Mouse (Mus musculus) spleen, postnatal 14 days (tissue): ENCODE data around the gene Tiam2.

Source experiments
- DNase-seq, 2 experiments: peaks; one replicate each; pipeline ENCODE4 v3.0.0; 2021 to 2022; ENCODE audit warnings: low spot score in 2 of 2

The Tiam2 gene

DNA sequence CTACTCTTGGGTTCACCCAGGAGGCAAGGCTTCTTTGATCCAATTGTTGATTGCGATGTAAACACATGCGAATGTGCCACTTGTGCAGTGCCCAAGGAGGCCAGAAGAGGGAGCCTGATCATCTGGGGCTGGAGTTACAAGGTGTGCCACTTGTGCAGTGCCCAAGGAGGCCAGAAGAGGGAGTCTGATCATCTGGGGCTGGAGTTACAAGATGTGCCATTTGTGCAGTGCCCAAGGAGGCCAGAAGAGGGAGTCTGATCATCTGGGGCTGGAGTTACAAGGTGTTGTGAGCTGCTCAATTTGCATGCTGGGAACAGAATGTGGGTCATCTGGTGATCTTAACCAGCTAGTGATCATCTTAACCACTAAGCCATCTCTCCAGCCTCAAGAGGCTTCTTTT is 124.7 kb downstream of the Tiam2 start:
- peak; percentile 36 to 64 for DNase-seq

- DNase-seq: no peak
Measured at GRCm38 (mm10) chr17:3452571-3453311, 126.4 kb downstream of the Tiam2 start.

DNA sequence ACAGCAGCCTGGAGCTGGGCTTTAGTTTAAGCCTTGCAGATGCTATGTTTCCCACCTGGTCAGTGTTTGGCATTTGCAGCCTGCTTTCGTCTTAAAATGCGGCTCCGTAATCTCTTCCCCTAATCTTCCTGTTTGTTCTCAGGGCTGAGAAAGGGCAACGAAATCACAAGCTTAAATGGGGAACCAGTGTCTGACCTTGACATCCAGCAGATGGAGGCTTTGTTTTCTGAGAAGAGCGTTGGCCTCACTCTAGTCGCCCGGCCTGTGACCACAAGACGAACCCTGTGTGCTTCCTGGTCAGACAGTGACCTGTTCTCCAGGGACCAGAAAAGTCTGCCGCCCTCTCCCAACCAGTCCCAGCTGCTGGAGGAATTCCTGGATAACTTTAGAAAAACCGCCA is 127.6 kb downstream of the Tiam2 start:
- DNase-seq: no peak

- DNase-seq: no peak
Measured at GRCm38 (mm10) chr17:3454850-3455249, 128.5 kb downstream of the Tiam2 start.

- DNase-seq: no peak
Measured at GRCm38 (mm10) chr17:3457914-3458681, 131.7 kb downstream of the Tiam2 start.

GRCm38 (mm10) chr17:3465861-3466260 is 139.5 kb downstream of the Tiam2 start:
- DNase-seq: no peak

- no peak for DNase-seq
Measured at GRCm38 (mm10) chr17:3466681-3467080, 140.3 kb downstream of the Tiam2 start.

GRCm38 (mm10) chr17:3467636-3468324 is 141.4 kb downstream of the Tiam2 start:
- no peak for DNase-seq

- no peak for DNase-seq
Measured at GRCm38 (mm10) chr17:3472018-3472417, 145.6 kb downstream of the Tiam2 start.

GRCm38 (mm10) chr17:3476546-3476945 is 150.2 kb downstream of the Tiam2 start:
- DNase-seq: no peak

DNA sequence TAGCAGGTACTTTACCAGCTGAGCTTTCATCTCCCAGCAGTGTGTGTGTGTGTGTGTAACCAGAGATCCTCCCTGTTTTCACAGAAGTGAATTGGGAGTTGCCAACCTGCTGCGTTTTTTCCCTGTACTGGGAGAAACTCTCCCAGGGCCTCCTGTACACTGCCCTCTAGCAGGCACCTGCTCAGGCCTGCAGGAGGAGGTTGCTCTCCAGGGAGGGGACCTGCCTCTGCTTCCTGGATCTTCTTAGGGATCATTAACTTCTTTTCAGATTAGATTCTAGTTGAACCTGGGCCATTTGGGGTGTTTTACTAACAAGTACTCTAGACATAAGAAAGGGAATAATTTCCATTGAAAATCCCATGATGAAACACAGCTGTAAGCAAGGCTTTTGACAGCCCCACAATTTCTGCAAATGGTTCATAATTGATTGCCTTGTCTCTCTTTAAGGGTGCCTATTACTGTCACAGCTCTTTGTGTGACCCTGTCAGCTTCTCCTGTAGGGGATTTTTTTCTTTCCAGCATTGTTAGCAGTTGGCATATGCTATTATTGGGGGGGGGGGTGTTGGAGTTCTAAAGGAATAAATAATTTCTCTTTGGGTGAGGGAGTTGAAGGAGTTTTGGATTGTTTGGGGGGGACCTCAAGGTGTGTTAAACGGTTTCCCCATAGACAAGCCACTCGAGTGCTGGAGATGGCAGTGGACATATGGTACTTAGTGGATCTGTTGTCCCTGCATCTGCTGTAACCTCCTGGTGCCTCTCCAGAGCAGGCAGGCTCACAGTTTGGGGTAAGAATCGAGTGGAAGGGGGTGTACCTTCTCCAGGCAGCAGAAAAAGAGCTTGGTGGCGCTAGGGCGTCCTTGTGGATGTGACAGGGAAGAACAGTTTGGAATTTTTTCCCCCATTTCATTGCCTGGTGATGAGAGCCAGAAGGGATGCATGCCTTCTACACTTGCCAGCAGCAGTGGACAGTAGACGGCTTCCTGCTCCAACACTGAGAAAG is 155.5 kb downstream of the Tiam2 start:
- DNase-seq: no peak

DNA sequence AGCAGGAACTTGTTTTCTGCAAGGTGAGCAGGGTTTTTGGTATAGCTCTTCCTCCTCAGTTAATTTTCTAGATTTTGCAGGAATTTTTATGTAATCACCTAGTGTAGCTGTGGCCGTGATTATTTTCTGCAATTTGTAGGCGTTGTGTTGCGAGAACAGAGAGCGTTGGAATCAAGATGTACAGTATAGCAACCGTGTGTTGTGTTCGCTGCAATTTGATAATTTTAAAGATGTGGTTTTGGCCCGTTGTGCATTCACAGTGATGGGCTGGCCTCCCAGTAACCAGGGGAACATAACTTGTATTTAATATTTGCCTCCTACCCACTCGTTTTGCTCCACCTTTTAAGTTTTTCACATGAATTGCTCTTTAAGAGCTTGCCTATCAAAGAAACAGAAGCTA is 156.7 kb downstream of the Tiam2 start:
- DNase-seq: no peak

DNA sequence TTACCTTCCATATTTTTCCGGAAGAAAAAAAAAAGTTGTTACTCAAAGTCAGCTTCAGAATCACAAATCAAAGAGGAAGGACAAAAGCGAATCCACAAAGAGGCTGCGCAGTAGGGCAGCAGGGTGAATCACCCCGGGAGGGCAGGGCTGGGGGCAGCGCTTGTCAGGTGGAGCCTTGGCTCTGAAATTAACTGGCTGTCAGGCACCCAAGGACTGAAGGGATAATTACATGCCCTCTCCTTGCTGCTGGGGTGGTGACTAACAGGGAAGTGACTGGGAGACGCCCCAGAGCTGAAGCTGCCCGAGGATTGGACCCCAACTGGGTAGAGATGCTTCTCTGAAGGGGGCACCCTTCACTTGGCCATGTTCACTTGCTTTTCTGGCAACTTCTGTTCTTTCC is 159.5 kb downstream of the Tiam2 start:
- DNase-seq: no peak

GRCm38 (mm10) chr17:3487211-3487610 is 160.8 kb downstream of the Tiam2 start:
- no peak for DNase-seq

DNA sequence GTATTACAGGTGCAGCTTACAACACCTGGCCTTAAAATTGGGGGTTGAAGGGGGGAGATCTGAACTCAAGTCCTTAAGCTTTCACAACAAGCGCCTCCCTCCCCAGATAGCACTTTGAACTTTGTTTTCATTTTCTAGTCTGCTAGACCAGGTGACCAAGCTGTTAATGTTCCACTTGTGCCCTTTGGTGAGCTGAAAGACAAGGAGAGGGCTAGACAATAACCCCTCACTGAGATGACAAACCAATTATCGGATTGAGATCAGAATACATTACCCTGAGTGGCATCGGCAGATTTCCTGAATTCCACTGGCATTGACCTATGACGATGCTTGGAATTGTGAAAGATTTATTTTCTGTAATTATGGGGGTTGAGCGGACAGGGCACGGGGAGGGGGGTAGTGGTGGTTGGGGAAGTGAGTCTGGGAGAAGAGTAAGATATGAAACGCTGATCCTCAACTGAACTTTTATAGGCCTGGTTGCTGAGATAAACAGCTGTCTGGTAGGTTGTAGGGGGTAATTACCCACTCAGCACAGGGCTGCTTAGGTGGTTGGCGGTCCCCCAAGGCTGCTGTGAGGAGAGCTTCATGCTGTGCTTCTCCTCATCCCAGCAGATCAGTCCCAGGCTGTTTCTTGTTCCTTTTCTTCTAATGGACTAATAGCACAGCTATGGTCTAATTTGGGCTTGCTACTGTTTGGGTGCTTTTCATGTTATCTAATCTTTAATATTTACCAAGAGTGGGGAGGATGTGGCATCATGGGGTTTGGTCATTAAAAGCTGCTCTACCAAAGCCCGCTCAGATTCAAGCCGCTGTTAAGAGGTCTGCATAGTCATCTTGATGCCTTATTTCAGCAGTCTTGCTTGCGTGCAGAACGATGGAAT is 161.6 kb downstream of the Tiam2 start:
- no peak for DNase-seq

DNA sequence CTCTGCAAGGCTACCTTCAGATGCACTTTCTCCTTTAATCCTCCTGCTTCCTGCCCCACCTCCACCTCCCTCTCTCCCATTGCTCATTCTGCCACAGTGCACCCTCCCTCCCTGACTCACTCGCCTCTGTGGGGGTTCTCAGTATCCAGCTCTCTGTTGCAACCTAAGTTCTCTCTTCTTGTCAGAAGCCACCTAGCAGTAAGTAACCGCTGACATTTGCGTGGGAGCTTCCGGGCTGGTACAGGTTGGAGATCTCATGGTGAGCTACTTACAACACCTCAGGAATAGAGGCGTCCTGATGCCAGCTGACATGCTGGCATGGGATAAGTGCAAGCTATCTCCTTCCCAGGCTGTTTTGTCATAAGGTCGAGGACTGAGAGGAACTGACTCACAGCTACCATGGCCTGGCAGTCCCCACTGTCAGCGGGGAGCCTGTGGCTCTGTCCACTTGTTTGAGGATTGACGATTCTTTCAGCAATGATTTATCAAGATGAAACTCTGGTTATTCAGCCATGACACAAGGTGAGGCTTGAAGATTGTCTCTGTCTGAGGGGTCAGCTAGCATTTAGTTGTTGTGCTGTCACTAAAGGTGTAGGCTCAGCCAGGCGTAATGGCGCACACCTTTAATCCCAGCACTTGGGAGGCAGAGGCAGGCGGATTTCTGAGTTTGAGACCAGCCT is 164.0 kb downstream of the Tiam2 start:
- DNase-seq: no peak

GRCm38 (mm10) chr17:3491065-3491464 is 164.7 kb downstream of the Tiam2 start:
- DNase-seq: no peak

GRCm38 (mm10) chr17:3491667-3492066 is 165.3 kb downstream of the Tiam2 start:
- DNase-seq: no peak

- DNase-seq: no peak
Measured at GRCm38 (mm10) chr17:3495576-3495975, 169.2 kb downstream of the Tiam2 start.

GRCm38 (mm10) chr17:3496080-3496479 is 169.7 kb downstream of the Tiam2 start:
- no peak for DNase-seq
